Mouse (Mus musculus): ENCODE data around the gene Rapgef5. TPM values are rescaled to one million over a fixed set of nuclear protein-coding genes. Genes with fewer than 3 reads are reported as not detected.

Gene Rapgef5
- total and polyA plus RNA-seq, 3 experiments: not detected

DNA sequence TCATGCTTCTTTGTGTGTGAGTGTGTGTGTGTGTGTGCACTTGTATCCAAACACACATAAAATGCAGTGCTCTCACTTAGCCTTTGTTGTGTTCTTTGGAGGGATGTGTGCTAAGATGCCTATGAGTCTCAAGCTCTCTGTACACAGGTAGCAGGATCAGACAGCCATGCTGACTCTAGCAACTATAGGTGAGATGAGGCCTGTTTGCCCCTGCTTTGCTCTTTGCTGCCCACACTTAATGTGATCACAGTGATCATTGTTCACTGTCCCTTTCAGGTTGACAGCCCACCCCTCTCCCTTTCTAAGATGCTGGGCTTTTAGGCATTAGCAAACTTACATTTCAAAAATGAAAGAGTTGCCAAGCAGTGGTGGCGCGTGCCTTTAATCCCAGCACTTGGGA lies 158.2 kb downstream of the Rapgef5 start:
- no peak overlapping the region for H3K9ac ChIP-seq (ENCODE audit: control insufficient read depth, low read depth, low read length, poor library complexity, severe bottlenecking)
- no peaks in the 10 kb centered on the region for H3K4me1 ChIP-seq (ENCODE audit: control insufficient read depth in 1 of 2, insufficient read depth in 2 of 2, low read length in 2 of 2)
- H3K4me3 ChIP-seq (ENCODE audit: control insufficient read depth in 1 of 2, insufficient read depth in 1 of 2, low read depth in 2 of 2, low read length in 2 of 2): no peak overlapping the region
- no peaks in the 10 kb centered on the region for H3K79me2 ChIP-seq (ENCODE audit: control insufficient read depth, insufficient read depth, low read length, poor library complexity)
- no peaks in the 10 kb centered on the region for H3K9me3 ChIP-seq (replicated peaks; ENCODE audit: insufficient read depth, low read length)
- H3K36me3 ChIP-seq (ENCODE audit: control insufficient read depth in 1 of 2, insufficient read depth in 2 of 2, low read length in 2 of 2): no peaks in the 10 kb centered on the region
- DNase-seq (ENCODE audit: low read depth, low spot score): no peak
- no peaks in the 10 kb centered on the region for H3K27me3 ChIP-seq (ENCODE audit: control insufficient read depth in 1 of 2, insufficient read depth in 2 of 2, low read length in 2 of 2)
- H3K27ac ChIP-seq (ENCODE audit: control insufficient read depth, low read depth, low read length): no peak overlapping the region
- no peak for TF ChIP-seq ZMIZ1 (IDR thresholded peaks at IDR 0.05; ENCODE audit: low read depth, low read length)
- TF ChIP-seq TAL1 (IDR thresholded peaks at IDR 0.05; ENCODE audit: low read length): no peak
- TF ChIP-seq SIN3A (IDR thresholded peaks at IDR 0.05; ENCODE audit: low read length): no peak
- TF ChIP-seq ELF1 (IDR thresholded peaks at IDR 0.05; ENCODE audit: low read depth, low read length): no peak
- TF ChIP-seq UBTF (IDR thresholded peaks at IDR 0.05; ENCODE audit: borderline replicate concordance, insufficient read depth, low read depth, low read length): no peak
- no peak for TF ChIP-seq NRF1 (IDR thresholded peaks at IDR 0.05; ENCODE audit: insufficient read depth, low read depth, low read length, poor library complexity, severe bottlenecking)
- TF ChIP-seq NELFE (IDR thresholded peaks at IDR 0.05; ENCODE audit: low read depth, low read length): no peak
- TF ChIP-seq ZNF384 (IDR thresholded peaks at IDR 0.05; ENCODE audit: low read depth, low read length): no peak
- TF ChIP-seq GATA1 (IDR thresholded peaks at IDR 0.05; ENCODE audit: low read depth, low read length): no peak
- no peak for TF ChIP-seq E2F4 (IDR thresholded peaks at IDR 0.05; ENCODE audit: borderline replicate concordance, low read depth, low read length)
- no peak for TF ChIP-seq BHLHE40 (IDR thresholded peaks at IDR 0.05; ENCODE audit: borderline replicate concordance, low read depth, low read length)

DNA sequence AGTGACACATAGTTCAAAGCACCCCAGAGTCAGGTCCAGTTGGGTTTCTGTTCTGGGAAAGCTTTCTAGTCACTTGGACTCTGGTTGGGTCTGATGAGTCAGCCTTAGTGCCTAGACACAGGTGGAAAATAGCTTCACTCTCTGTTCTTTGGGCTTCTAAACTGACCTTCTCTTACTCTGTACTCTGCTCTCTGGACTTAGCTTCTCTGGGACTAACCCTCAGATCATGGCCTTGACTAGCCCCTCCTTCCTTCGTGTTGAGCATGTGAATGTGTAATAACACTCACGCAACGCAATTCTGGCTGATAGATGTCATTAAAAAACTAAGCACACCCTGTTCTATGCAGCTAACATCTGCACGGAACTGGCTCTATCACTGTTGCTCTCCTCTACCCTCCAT lies 160.0 kb downstream of the Rapgef5 start:
- H3K9ac ChIP-seq (ENCODE audit: control insufficient read depth, low read depth, low read length, poor library complexity, severe bottlenecking): no peak overlapping the region
- H3K4me3 ChIP-seq (ENCODE audit: control insufficient read depth in 1 of 2, insufficient read depth in 1 of 2, low read depth in 2 of 2, low read length in 2 of 2): no peak overlapping the region
- H3K79me2 ChIP-seq (ENCODE audit: control insufficient read depth, insufficient read depth, low read length, poor library complexity): no peaks in the 10 kb centered on the region
- no peaks in the 10 kb centered on the region for H3K9me3 ChIP-seq (replicated peaks; ENCODE audit: insufficient read depth, low read length)
- H3K4me1 ChIP-seq (ENCODE audit: control insufficient read depth in 1 of 2, insufficient read depth in 2 of 2, low read length in 2 of 2): no peaks in the 10 kb centered on the region
- TF ChIP-seq BHLHE40 (IDR thresholded peaks at IDR 0.05; ENCODE audit: borderline replicate concordance, low read depth, low read length) (no peak), ETS1 (IDR thresholded peaks at IDR 0.05; ENCODE audit: low read depth, low read length) (no peak), MYC (IDR thresholded peaks at IDR 0.05; ENCODE audit: low read depth, low read length) (no peak), TAL1 (IDR thresholded peaks at IDR 0.05; ENCODE audit: low read length) (no peak), MXI1 (IDR thresholded peaks at IDR 0.05; ENCODE audit: low read depth, low read length) (no peak), USF2 (IDR thresholded peaks at IDR 0.05; ENCODE audit: borderline replicate concordance in 1 of 2, insufficient read depth in 1 of 2, low read depth in 1 of 2, low read length in 2 of 2) (no peak), ZMIZ1 (IDR thresholded peaks at IDR 0.05; ENCODE audit: low read depth, low read length) (no peak), GABPA (IDR thresholded peaks at IDR 0.05; ENCODE audit: low read depth, low read length) (no peak), HCFC1 (IDR thresholded peaks at IDR 0.05; ENCODE audit: low read depth, low read length) (no peak), POLR2AphosphoS2 (IDR thresholded peaks at IDR 0.05; ENCODE audit: low read length) (no peak), SIN3A (IDR thresholded peaks at IDR 0.05; ENCODE audit: low read length) (no peak), MEF2A (IDR thresholded peaks at IDR 0.05; ENCODE audit: extremely low read depth, insufficient replicate concordance, low read depth, low read length, poor library complexity, severe bottlenecking) (no peak), RCOR1 (IDR thresholded peaks at IDR 0.05; ENCODE audit: low read depth, low read length) (no peak), EP300 (IDR thresholded peaks at IDR 0.05; ENCODE audit: low read depth in 1 of 2, low read length in 2 of 2) (no peak), POLR2AphosphoS5 (IDR thresholded peaks at IDR 0.05; ENCODE audit: borderline replicate concordance, low read depth, low read length) (no peak), ZKSCAN1 (IDR thresholded peaks at IDR 0.05; ENCODE audit: low read depth, low read length) (no peak), SMC3 (IDR thresholded peaks at IDR 0.05; ENCODE audit: low read depth, low read length) (no peak), KAT2A (conservative IDR thresholded peaks at IDR 0.05; ENCODE audit: low read depth, low read length) (no peak), RAD21 (IDR thresholded peaks at IDR 0.05; ENCODE audit: low read depth, low read length) (no peak)
- no peak overlapping the region for H3K27ac ChIP-seq (ENCODE audit: control insufficient read depth, low read depth, low read length)
- no peaks in the 10 kb centered on the region for H3K36me3 ChIP-seq (ENCODE audit: control insufficient read depth in 1 of 2, insufficient read depth in 2 of 2, low read length in 2 of 2)
- no peak for DNase-seq (ENCODE audit: low read depth, low spot score)
- H3K27me3 ChIP-seq (ENCODE audit: control insufficient read depth in 1 of 2, insufficient read depth in 2 of 2, low read length in 2 of 2): no peaks in the 10 kb centered on the region

Data from MEL (cell line).